Mouse (Mus musculus): ENCODE results near the gene Mertk. TPM values are rescaled to one million over a fixed set of nuclear protein-coding genes. Genes with fewer than 3 reads are reported as not detected.
"Not testable (repeated sequence)": the region's sequence is repeated elsewhere in the genome, so short reads cannot be mapped to it uniquely, and the experiment has no call there.

The Mertk gene
- polyA plus RNA-seq (2012; ENCODE audit: insufficient read depth, insufficient read length, missing spikeins), result 2.4 and 3.0 TPM in 2 replicates

GRCm38 (mm10) chr2:128698693-128699181 is at the start of gene Mertk:
Mertk (plus strand) TSS chr2:128698956.
- Histone ChIP-seq H3K27ac (replicated peaks; ENCODE audit: low read depth, low read length) (peak within 1 kb of the TSS; percentile 77), H3K4me3 (ENCODE audit: insufficient read depth, low read depth, low read length) (peak within 1 kb of the TSS; percentile 78), H3K4me1 (ENCODE audit: control insufficient read depth, insufficient read depth, insufficient read length, low read length) (no peaks in the 10 kb centered on the region)

- H3K4me1 ChIP-seq (ENCODE audit: control insufficient read depth, insufficient read depth, insufficient read length, low read length), result no peaks in the 10 kb centered on the region
- H3K4me3 ChIP-seq (ENCODE audit: insufficient read depth, low read depth, low read length), result no peak overlapping the region
- no peak overlapping the region for H3K27ac ChIP-seq (replicated peaks; ENCODE audit: low read depth, low read length)
Measured at GRCm38 (mm10) chr2:128680661-128681060, 18.1 kb upstream of the Mertk start.

- Histone ChIP-seq H3K27ac (replicated peaks; ENCODE audit: low read depth, low read length) (peak within 1 kb of the TSS; percentile 78), H3K4me1 (ENCODE audit: control insufficient read depth, insufficient read depth, insufficient read length, low read length) (peaks cover 4% of the 10 kb centered on the region; the same call in 1 of the 2 replicates), H3K4me3 (ENCODE audit: insufficient read depth, low read depth, low read length) (peak within 1 kb of the TSS; percentile 94)
Measured at GRCm38 (mm10) chr2:128686921-128687557, 11.7 kb upstream of the Mertk start, which contains the start of gene Anapc1. Anapc1 (minus strand) TSS chr2:128687391.

GRCm38 (mm10) chr2:128687558-128688120 is 11.1 kb upstream of the Mertk start:
- peak overlapping the region; percentile 94 for H3K4me3 ChIP-seq (ENCODE audit: insufficient read depth, low read depth, low read length)
- H3K4me1 ChIP-seq (ENCODE audit: control insufficient read depth, insufficient read depth, insufficient read length, low read length), result peaks cover 4% of the 10 kb centered on the region; the same call in 1 of the 2 replicates
- H3K27ac ChIP-seq (replicated peaks; ENCODE audit: low read depth, low read length), result peak overlapping the region; percentile 78

GRCm38 (mm10) chr2:128692336-128692735 is 6.4 kb upstream of the Mertk start:
- H3K4me3 ChIP-seq (ENCODE audit: insufficient read depth, low read depth, low read length), result no peak overlapping the region
- H3K27ac ChIP-seq (replicated peaks; ENCODE audit: low read depth, low read length), result no peak overlapping the region
- H3K4me1 ChIP-seq (ENCODE audit: control insufficient read depth, insufficient read depth, insufficient read length, low read length), result no peaks in the 10 kb centered on the region

- no peak overlapping the region for H3K27ac ChIP-seq (replicated peaks; ENCODE audit: low read depth, low read length)
- H3K4me1 ChIP-seq (ENCODE audit: control insufficient read depth, insufficient read depth, insufficient read length, low read length), result no peaks in the 10 kb centered on the region
- no peak overlapping the region for H3K4me3 ChIP-seq (ENCODE audit: insufficient read depth, low read depth, low read length)
Measured at GRCm38 (mm10) chr2:128692771-128693170, 6.0 kb upstream of the Mertk start.

- Histone ChIP-seq H3K4me3 (ENCODE audit: insufficient read depth, low read depth, low read length) (no peak overlapping the region), H3K4me1 (ENCODE audit: control insufficient read depth, insufficient read depth, insufficient read length, low read length) (no peaks in the 10 kb centered on the region), H3K27ac (replicated peaks; ENCODE audit: low read depth, low read length) (no peak overlapping the region)
Measured at GRCm38 (mm10) chr2:128693236-128693635, 5.5 kb upstream of the Mertk start.

- H3K4me1 ChIP-seq (ENCODE audit: control insufficient read depth, insufficient read depth, insufficient read length, low read length); H3K27ac ChIP-seq (replicated peaks; ENCODE audit: low read depth, low read length); H3K4me3 ChIP-seq (ENCODE audit: insufficient read depth, low read depth, low read length): not testable (repeated sequence)
Measured at GRCm38 (mm10) chr2:128693828-128694227, 4.9 kb upstream of the Mertk start.

GRCm38 (mm10) chr2:128694548-128694947 is 4.2 kb upstream of the Mertk start:
- H3K4me1 ChIP-seq (ENCODE audit: control insufficient read depth, insufficient read depth, insufficient read length, low read length), result no peaks in the 10 kb centered on the region
- no peak overlapping the region for H3K27ac ChIP-seq (replicated peaks; ENCODE audit: low read depth, low read length)
- H3K4me3 ChIP-seq (ENCODE audit: insufficient read depth, low read depth, low read length), result no peak overlapping the region

- H3K27ac ChIP-seq (replicated peaks; ENCODE audit: low read depth, low read length), result no peak overlapping the region
- H3K4me1 ChIP-seq (ENCODE audit: control insufficient read depth, insufficient read depth, insufficient read length, low read length), result no peaks in the 10 kb centered on the region
Measured at GRCm38 (mm10) chr2:128696426-128696825, 2.3 kb upstream of the Mertk start.

GRCm38 (mm10) chr2:128697047-128697446 is 1.7 kb upstream of the Mertk start:
- Histone ChIP-seq H3K4me3 (ENCODE audit: insufficient read depth, low read depth, low read length) (no peak overlapping the region), H3K4me1 (ENCODE audit: control insufficient read depth, insufficient read depth, insufficient read length, low read length) (no peaks in the 10 kb centered on the region), H3K27ac (replicated peaks; ENCODE audit: low read depth, low read length) (no peak overlapping the region)

More at GRCm38 (mm10) chr2:128696426-128696825, 2.3 kb upstream of the Mertk start:
- no peak overlapping the region for H3K4me3 ChIP-seq (ENCODE audit: insufficient read depth, low read depth, low read length)

GRCm38 (mm10) chr2:128697566-128697965 is 1.2 kb upstream of the Mertk start:
- H3K4me1 ChIP-seq (ENCODE audit: control insufficient read depth, insufficient read depth, insufficient read length, low read length), result no peaks in the 10 kb centered on the region
- no peak overlapping the region for H3K4me3 ChIP-seq (ENCODE audit: insufficient read depth, low read depth, low read length)
- no peak overlapping the region for H3K27ac ChIP-seq (replicated peaks; ENCODE audit: low read depth, low read length)

- Histone ChIP-seq H3K4me1 (ENCODE audit: control insufficient read depth, insufficient read depth, insufficient read length, low read length) (no peaks in the 10 kb centered on the region), H3K4me3 (ENCODE audit: insufficient read depth, low read depth, low read length) (peak overlapping the region; percentile 78), H3K27ac (replicated peaks; ENCODE audit: low read depth, low read length) (peak overlapping the region; percentile 77)
Measured at GRCm38 (mm10) chr2:128698140-128698692, 540 bp upstream of the Mertk start.

- peak overlapping the region; percentile 73 for H3K27ac ChIP-seq (replicated peaks; ENCODE audit: low read depth, low read length)
- H3K4me3 ChIP-seq (ENCODE audit: insufficient read depth, low read depth, low read length), result peak overlapping the region; percentile 78
- no peaks in the 10 kb centered on the region for H3K4me1 ChIP-seq (ENCODE audit: control insufficient read depth, insufficient read depth, insufficient read length, low read length)
Measured at GRCm38 (mm10) chr2:128699201-128699885, 587 bp downstream of the Mertk start.

- H3K27ac ChIP-seq (replicated peaks; ENCODE audit: low read depth, low read length), result peak overlapping the region; percentile 74
- peak overlapping the region; percentile 47 for H3K4me3 ChIP-seq (ENCODE audit: insufficient read depth, low read depth, low read length)
- peaks cover 2% of the 10 kb centered on the region; the same call in 1 of the 2 replicates for H3K4me1 ChIP-seq (ENCODE audit: control insufficient read depth, insufficient read depth, insufficient read length, low read length)
Measured at GRCm38 (mm10) chr2:128704474-128704873, 5.7 kb downstream of the Mertk start.
